Mouse (Mus musculus) testis, adult 2 months (tissue): ENCODE data around the gene Cnpy2.

Source experiments
- CTCF ChIP-seq: fragments of 200-500 bp; IDR thresholded peaks from 2 replicates; pipeline ENCODE4 v1.5.1; 2012; ENCODE audit warnings: low read depth, mild to moderate bottlenecking, inconsistent platforms, low read length, moderate library complexity; ENCODE audit not compliant: control insufficient read depth, insufficient read depth, insufficient replicate concordance
- POLR2A ChIP-seq: fragments of 200-500 bp; IDR thresholded peaks from 2 replicates; pipeline ENCODE4 v1.6.1; 2012; ENCODE audit warnings: low read depth, mild to moderate bottlenecking, inconsistent platforms, low read length, moderate library complexity; ENCODE audit not compliant: control insufficient read depth

DNA sequence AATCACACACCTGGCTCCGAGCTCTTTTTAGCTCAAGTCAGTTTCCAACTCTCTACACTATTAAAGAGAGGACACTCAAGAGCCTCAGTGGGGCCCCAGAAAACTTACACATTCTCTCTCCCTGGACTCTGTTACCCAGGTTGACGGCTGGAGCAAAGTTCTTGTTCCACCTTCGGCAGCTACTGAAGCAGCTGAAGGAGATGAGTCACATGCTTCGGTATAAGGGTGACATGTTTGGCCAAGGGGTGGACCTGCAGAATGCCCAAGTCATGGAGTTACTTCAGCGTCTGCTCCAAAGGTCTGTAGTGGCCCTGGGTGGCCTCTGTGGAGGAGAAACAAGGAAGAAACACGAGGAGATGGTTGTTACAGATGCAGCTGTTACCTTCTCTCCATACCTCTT, 41.3 kb upstream of the Cnpy2 start:
- no peak for TF ChIP-seq CTCF
- TF ChIP-seq POLR2A, result no peak
